Mouse (Mus musculus): ENCODE measurements around the gene Pebp1.
A peak's percentile ranks its signal among the peaks of the same experiment; 100 is the strongest.

Pebp1 gene

DNA sequence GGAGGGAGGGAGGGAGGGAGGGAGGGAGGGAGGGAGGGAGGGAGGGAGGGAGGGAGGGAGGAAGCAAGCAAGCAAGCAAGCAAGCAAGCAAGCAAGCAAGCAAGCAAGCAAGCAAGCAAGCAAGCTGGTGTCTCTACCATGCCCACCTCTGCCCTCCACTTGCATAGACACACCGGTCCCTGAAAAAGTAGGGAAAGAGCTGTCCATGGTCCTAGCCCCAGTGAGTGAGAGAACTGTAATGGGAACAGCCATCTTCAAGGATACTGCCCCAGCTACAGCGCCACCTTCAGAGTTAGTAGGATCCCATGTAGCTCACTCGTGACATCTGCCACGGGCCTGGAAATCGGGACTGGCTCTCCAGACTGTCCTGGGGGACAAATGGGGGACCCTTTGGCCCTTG lies 22.7 kb downstream of the Pebp1 start:
- Histone ChIP-seq H3K9me3 (ENCODE audit: low read length) (no peaks in the 10 kb centered on the region), H3K4me1 (replicated peaks; ENCODE audit: low read depth, low read length) (peaks cover 30% of the 10 kb centered on the region), H3K4me3 (replicated peaks; ENCODE audit: low read length) (no peak overlapping the region), H3K27me3 (ENCODE audit: insufficient read depth, low read length) (no peaks in the 10 kb centered on the region), H3K36me3 (ENCODE audit: insufficient read depth, low read length) (peaks cover 15% of the 10 kb centered on the region; the same call in 1 of the 2 replicates)
- TF ChIP-seq NANOG (IDR thresholded peaks at IDR 0.05; ENCODE audit: borderline replicate concordance, low read length) (no peak), CTCF (conservative IDR thresholded peaks at IDR 0.05; ENCODE audit: low read length) (peak; percentile 29)

DNA sequence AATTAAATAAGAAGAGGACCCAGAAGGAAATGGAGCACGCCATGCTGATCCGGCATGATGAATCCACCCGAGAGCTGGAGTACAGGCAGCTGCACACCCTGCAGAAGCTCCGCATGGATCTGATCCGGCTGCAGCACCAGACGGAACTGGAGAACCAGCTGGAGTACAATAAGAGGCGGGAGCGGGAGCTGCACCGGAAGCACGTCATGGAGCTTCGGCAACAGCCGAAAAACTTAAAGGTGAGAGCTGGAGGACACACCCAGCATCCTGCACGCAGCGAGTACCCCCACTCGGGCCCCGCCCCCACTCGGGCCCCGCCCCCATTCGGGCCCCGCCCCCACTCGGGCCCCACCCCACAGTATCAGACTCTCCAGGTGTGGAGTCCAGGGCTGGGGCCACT lies 23.9 kb downstream of the Pebp1 start:
- Histone ChIP-seq H3K4me1 (replicated peaks; ENCODE audit: low read depth, low read length) (peaks cover 20% of the 10 kb centered on the region), H3K27me3 (ENCODE audit: insufficient read depth, low read length) (no peaks in the 10 kb centered on the region), H3K36me3 (ENCODE audit: insufficient read depth, low read length) (peaks cover 18% of the 10 kb centered on the region; the same call in 1 of the 2 replicates), H3K4me3 (replicated peaks; ENCODE audit: low read length) (peak overlapping the region; percentile 13; the same call in 1 of the 2 replicates), H3K9me3 (ENCODE audit: low read length) (no peaks in the 10 kb centered on the region)
- TF ChIP-seq POU5F1 (IDR thresholded peaks at IDR 0.05; ENCODE audit: borderline replicate concordance, low read length) (no peak), NANOG (IDR thresholded peaks at IDR 0.05; ENCODE audit: borderline replicate concordance, low read length) (no peak), CTCF (conservative IDR thresholded peaks at IDR 0.05; ENCODE audit: low read length) (no peak)

DNA sequence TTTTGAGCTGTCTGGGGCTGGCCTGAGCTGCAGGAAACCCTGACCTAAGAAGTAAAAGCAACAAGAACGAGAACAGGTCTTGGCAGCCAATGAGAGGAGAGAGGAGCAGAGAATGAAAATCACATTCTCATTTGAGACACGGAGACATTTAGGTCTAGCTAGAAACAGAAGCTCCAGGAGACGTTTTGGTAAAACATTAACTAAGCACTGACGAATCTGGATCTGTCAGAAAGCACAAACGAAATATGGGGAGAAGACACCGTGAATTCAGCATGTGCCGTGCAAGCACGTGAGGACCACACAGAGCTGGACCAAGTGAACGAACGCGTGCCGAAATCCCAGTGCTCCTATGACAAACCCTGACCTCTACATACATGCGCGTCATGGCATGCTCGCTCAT lies 29.1 kb downstream of the Pebp1 start:
- no peaks in the 10 kb centered on the region for H3K27me3 ChIP-seq (ENCODE audit: insufficient read depth, low read length)
- no peaks in the 10 kb centered on the region for H3K9me3 ChIP-seq (ENCODE audit: low read length)
- TF ChIP-seq NANOG (IDR thresholded peaks at IDR 0.05; ENCODE audit: borderline replicate concordance, low read length): no peak
- no peak for TF ChIP-seq CTCF (conservative IDR thresholded peaks at IDR 0.05; ENCODE audit: low read length)
- no peak for TF ChIP-seq POU5F1 (IDR thresholded peaks at IDR 0.05; ENCODE audit: borderline replicate concordance, low read length)
- peaks cover 15% of the 10 kb centered on the region for H3K4me1 ChIP-seq (replicated peaks; ENCODE audit: low read depth, low read length)
- no peak overlapping the region for H3K4me3 ChIP-seq (replicated peaks; ENCODE audit: low read length)
- H3K36me3 ChIP-seq (ENCODE audit: insufficient read depth, low read length): peaks cover 42% of the 10 kb centered on the region

DNA sequence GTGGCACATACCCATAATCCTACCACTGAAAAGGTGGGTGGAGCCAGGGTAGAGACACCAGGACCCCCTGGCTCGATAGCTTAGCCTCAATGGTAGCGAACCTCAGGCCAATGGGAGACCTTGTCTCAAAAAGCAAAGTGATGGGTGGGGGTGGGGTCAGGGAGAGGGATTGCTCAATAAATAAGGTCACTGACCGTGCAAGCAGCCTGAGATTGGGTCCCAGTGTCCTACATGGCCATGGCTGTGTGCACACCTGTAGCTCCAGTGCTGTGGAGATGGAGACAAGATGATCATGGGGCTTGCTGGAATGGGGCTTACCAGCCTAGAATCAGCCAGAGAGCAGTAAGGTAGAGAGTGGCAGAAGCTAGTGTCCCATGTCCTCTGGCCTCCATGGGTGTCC lies 35.7 kb downstream of the Pebp1 start:
- Histone ChIP-seq H3K4me3 (replicated peaks; ENCODE audit: low read length) (no peak overlapping the region), H3K27me3 (ENCODE audit: insufficient read depth, low read length) (no peaks in the 10 kb centered on the region), H3K36me3 (ENCODE audit: insufficient read depth, low read length) (peaks cover 26% of the 10 kb centered on the region), H3K9me3 (ENCODE audit: low read length) (peaks cover 18% of the 10 kb centered on the region), H3K4me1 (replicated peaks; ENCODE audit: low read depth, low read length) (peaks cover 10% of the 10 kb centered on the region)
- TF ChIP-seq POU5F1 (IDR thresholded peaks at IDR 0.05; ENCODE audit: borderline replicate concordance, low read length) (no peak), CTCF (conservative IDR thresholded peaks at IDR 0.05; ENCODE audit: low read length) (no peak), NANOG (IDR thresholded peaks at IDR 0.05; ENCODE audit: borderline replicate concordance, low read length) (no peak)

DNA sequence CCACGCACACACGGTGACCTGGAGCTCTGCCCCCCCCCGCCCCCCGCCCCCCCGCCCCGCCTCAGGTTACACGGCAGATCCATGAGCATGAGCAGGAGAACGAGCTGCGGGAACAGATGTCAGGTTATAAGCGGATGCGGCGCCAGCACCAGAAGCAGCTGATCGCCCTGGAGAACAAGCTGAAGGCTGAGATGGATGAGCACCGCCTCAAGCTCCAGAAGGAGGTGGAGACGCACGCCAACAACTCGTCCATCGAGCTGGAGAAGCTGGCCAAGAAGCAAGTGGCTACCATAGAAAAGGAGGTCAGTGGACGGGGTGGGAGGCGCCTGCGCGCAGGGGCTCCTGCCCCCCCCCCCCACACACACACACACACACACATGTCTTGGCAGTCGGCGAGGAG lies 36.6 kb downstream of the Pebp1 start:
- TF ChIP-seq CTCF (conservative IDR thresholded peaks at IDR 0.05; ENCODE audit: low read length): no peak
- no peak for TF ChIP-seq NANOG (IDR thresholded peaks at IDR 0.05; ENCODE audit: borderline replicate concordance, low read length)
- TF ChIP-seq POU5F1 (IDR thresholded peaks at IDR 0.05; ENCODE audit: borderline replicate concordance, low read length): no peak
- H3K36me3 ChIP-seq (ENCODE audit: insufficient read depth, low read length): peaks cover 16% of the 10 kb centered on the region
- H3K4me3 ChIP-seq (replicated peaks; ENCODE audit: low read length): no peak overlapping the region
- peaks cover 4% of the 10 kb centered on the region for H3K4me1 ChIP-seq (replicated peaks; ENCODE audit: low read depth, low read length)
- peaks cover 18% of the 10 kb centered on the region for H3K9me3 ChIP-seq (ENCODE audit: low read length)
- H3K27me3 ChIP-seq (ENCODE audit: insufficient read depth, low read length): no peaks in the 10 kb centered on the region

DNA sequence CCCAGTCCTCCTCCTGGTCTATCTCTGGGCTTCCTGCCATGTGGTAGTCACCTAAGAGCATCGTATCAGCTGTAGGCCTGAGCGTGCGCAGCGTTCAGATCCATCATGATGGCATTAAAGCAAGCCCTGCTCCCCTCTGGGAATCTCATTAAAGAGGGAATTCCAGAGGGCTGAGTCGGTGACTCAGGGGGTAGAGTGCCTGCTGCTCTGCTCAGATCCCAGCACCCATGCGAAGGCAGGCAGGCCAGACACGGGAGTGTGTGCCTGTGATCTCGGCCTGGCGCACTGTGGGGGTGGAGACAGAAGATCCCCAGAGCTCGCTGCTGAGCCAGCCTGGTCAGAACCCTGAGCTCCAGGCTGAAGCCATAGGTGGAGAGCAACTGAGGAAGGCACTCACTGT lies 39.1 kb downstream of the Pebp1 start:
- Histone ChIP-seq H3K4me3 (replicated peaks; ENCODE audit: low read length) (no peak overlapping the region), H3K27me3 (ENCODE audit: insufficient read depth, low read length) (no peaks in the 10 kb centered on the region), H3K9me3 (ENCODE audit: low read length) (peaks cover 25% of the 10 kb centered on the region), H3K4me1 (replicated peaks; ENCODE audit: low read depth, low read length) (no peaks in the 10 kb centered on the region), H3K36me3 (ENCODE audit: insufficient read depth, low read length) (peaks cover 17% of the 10 kb centered on the region)
- TF ChIP-seq POU5F1 (IDR thresholded peaks at IDR 0.05; ENCODE audit: borderline replicate concordance, low read length): no peak
- TF ChIP-seq CTCF (conservative IDR thresholded peaks at IDR 0.05; ENCODE audit: low read length): no peak
- TF ChIP-seq NANOG (IDR thresholded peaks at IDR 0.05; ENCODE audit: borderline replicate concordance, low read length): no peak

DNA sequence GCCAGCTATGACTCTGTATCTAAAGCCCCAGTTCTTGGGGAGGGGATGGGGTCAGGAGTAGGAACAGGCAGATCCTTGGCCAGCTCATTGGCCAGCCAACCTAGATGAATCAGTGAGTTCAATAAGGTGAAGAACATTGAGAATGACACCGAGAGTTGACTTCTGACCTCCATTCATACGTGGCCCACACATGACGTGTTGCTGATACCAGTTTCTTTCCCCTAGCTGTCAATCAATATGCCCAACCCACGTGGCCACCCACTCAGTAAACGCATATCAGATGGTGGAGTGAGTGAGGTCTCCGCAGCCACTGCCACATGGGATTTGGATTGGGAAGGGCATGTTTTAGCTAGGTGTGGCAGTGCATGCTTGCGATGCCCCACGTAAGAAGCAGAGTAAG lies 42.3 kb downstream of the Pebp1 start:
- peaks cover 25% of the 10 kb centered on the region for H3K9me3 ChIP-seq (ENCODE audit: low read length)
- H3K27me3 ChIP-seq (ENCODE audit: insufficient read depth, low read length): peaks cover 6% of the 10 kb centered on the region; the same call in 1 of the 2 replicates
- H3K4me3 ChIP-seq (replicated peaks; ENCODE audit: low read length): no peak overlapping the region
- TF ChIP-seq CTCF (conservative IDR thresholded peaks at IDR 0.05; ENCODE audit: low read length) (no peak), POU5F1 (IDR thresholded peaks at IDR 0.05; ENCODE audit: borderline replicate concordance, low read length) (no peak), NANOG (IDR thresholded peaks at IDR 0.05; ENCODE audit: borderline replicate concordance, low read length) (no peak)
- H3K36me3 ChIP-seq (ENCODE audit: insufficient read depth, low read length): peaks cover 5% of the 10 kb centered on the region; the same call in 1 of the 2 replicates
- peaks cover 20% of the 10 kb centered on the region for H3K4me1 ChIP-seq (replicated peaks; ENCODE audit: low read depth, low read length)

DNA sequence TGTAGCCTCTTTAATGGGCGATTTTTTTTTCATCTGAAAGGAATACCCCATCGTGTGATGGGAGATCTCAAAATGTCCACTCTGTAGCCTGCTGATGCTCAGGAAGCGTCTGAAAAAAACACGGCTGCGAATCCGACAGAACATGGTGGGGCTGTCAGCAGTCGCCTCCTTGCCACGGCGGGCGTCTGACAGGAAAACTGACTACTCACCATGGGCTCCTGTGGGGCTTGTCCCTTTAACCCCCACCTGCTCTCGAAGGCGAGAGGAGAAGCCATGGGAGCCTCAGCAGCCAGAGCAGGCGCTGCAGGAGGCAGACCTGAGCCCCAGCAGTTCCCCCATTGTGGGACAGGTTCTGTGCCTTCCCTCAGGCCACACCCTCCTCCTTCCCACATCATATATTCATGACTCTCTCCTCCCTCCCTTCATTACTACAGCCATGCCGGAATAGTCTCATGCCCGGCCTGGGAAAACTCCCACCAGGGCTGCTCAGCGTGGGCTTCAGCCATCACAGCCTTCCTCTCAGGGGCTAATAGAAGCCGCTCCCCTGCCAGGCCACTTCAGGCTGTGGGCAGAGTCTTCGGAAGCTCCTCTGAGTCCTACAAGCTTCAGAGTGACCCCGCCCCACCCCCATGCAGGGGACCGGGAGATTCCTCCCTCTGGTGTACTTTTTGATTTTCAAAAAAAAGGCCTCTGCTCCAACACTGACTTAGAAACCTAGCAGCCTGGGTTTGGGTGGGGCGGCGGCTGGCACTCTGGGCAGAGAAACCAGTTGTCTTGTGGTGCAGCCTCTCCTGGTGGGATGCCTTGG lies 44.5 kb downstream of the Pebp1 start:
- TF ChIP-seq CTCF (conservative IDR thresholded peaks at IDR 0.05; ENCODE audit: low read length): no peak
- TF ChIP-seq POU5F1 (IDR thresholded peaks at IDR 0.05; ENCODE audit: borderline replicate concordance, low read length): no peak
- TF ChIP-seq NANOG (IDR thresholded peaks at IDR 0.05; ENCODE audit: borderline replicate concordance, low read length): no peak
- H3K36me3 ChIP-seq (ENCODE audit: insufficient read depth, low read length): peaks cover 5% of the 10 kb centered on the region; the same call in 1 of the 2 replicates
- no peak overlapping the region; the same call in 1 of the 2 replicates for H3K4me3 ChIP-seq (replicated peaks; ENCODE audit: low read length)
- H3K27me3 ChIP-seq (ENCODE audit: insufficient read depth, low read length): peaks cover 6% of the 10 kb centered on the region; the same call in 1 of the 2 replicates
- H3K4me1 ChIP-seq (replicated peaks; ENCODE audit: low read depth, low read length): peaks cover 24% of the 10 kb centered on the region
- H3K9me3 ChIP-seq (ENCODE audit: low read length): 0 out of 2 replicates have a peak, but pooled peaks cover 7% of the 10 kb centered on the region
